Mouse (Mus musculus) lung, postnatal 0 days (tissue): ENCODE measurements around the gene Sarnp.

Experiments used
- CTCF ChIP-seq: IDR thresholded peaks from 2 replicates; pipeline ENCODE4 v1.5.1; 2016; ENCODE audit warnings: antibody characterized with exemption, mild to moderate bottlenecking
- EP300 ChIP-seq: IDR thresholded peaks from 2 replicates; pipeline ENCODE4 v1.6.1; 2016; ENCODE audit warnings: antibody characterized with exemption, mild to moderate bottlenecking, control low read depth

- TF ChIP-seq CTCF, result no peak
- no peak for TF ChIP-seq EP300
Observed at GRCm38 (mm10) chr10:128901409-128901808, 84.3 kb downstream of the Sarnp start.
